Mouse (Mus musculus) lung, postnatal 14 days (tissue): ENCODE measurements around the gene Rsph3b.

ENCODE experiments used
- DNase-seq: peaks from one replicate; pipeline ENCODE4 v3.0.0; 2021

Rsph3b gene

GRCm38 (mm10) chr17:6862040-6862780 lies 86.3 kb downstream of the Rsph3b start:
- DNase-seq: no peak

GRCm38 (mm10) chr17:6861181-6862039 lies 87.1 kb downstream of the Rsph3b start:
- DNase-seq: peak; percentile 43

GRCm38 (mm10) chr17:6860491-6860897 lies 88.0 kb downstream of the Rsph3b start:
- peak; percentile 29 for DNase-seq

- no peak for DNase-seq
These were observed 88.4 kb downstream of the Rsph3b start for GRCm38 (mm10) chr17:6860067-6860466.
